Mouse (Mus musculus) bone marrow macrophage, adult 2 months (primary cell): ENCODE measurements around the gene Lrch1. TPM values are rescaled to one million over a fixed set of nuclear protein-coding genes. Genes with fewer than 3 reads are reported as not detected.

Experiments
- H3K27ac ChIP-seq: 2 replicates; pipeline ENCODE4 v1.5.1; 2012; ENCODE audit warnings: low read depth, low read length; ENCODE audit not compliant: insufficient read depth
- H3K4me1 ChIP-seq: 2 replicates; pipeline ENCODE4 v1.6.1; 2012; ENCODE audit warnings: low read length; ENCODE audit not compliant: control insufficient read depth, insufficient read depth
- H3K4me3 ChIP-seq: 2 replicates; pipeline ENCODE4 v1.5.1; 2012; ENCODE audit warnings: mild to moderate bottlenecking, low read length, moderate library complexity; ENCODE audit not compliant: insufficient read depth
- CTCF ChIP-seq: IDR thresholded peaks from 2 replicates; pipeline ENCODE4 v1.5.1; 2012; ENCODE audit warnings: low read depth, mild to moderate bottlenecking, low read length, moderate library complexity
- POLR2A ChIP-seq: IDR thresholded peaks from 2 replicates; pipeline ENCODE4 v1.6.1; 2012; ENCODE audit warnings: mild to moderate bottlenecking, low read depth, low read length, borderline replicate concordance
- polyA plus RNA-seq: library from polyadenylated mRNA; stranded (reverse); fragments of >200 nt; gene quantifications from 2 replicates; pipeline ENCODE4 v1.2.4, GENCODE M21; 2012; ENCODE audit not compliant: missing spikeins, insufficient read depth, insufficient read length

Gene Lrch1
- polyA plus RNA-seq, 1 experiment, result 21.8 TPM

DNA sequence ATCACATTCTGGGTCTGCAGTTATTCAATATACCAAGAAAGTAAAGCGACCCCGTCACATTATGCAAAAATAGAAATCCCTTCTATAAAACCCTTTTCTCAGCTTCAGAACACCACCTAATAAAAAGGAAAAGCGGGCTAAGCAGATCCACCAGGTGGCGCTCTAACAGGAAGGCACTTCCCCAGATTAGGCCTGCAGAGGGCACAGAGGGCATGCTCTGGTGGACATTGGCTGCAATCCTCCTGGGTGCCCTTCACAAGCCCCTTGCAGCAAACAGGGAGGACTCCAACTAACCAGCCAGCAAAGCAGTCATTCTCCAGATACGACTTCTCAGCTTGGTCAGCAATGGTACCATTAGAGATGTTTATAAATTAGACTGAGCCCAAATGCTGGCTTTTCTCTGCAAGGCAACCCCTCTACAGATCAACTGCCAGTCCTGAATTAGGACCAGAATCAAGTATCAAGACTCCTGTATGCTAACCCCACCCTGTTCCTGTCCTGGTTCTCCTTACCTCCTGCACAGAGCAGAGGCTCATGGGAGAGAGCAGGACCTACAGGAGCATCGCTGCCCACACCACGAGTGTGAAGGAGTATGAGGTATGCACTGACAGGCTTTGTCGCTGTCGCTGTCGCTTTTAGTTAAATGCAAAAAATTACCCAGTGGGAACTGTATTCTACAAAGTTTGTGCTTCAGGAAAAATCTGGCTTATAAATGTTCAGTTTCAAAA, 183.3 kb downstream of the Lrch1 start:
- Histone ChIP-seq H3K4me3 (no peak overlapping the region), H3K4me1 (no peaks in the 10 kb centered on the region), H3K27ac (no peak overlapping the region)
- TF ChIP-seq CTCF, result peak; percentile 93
- no peak for TF ChIP-seq POLR2A

DNA sequence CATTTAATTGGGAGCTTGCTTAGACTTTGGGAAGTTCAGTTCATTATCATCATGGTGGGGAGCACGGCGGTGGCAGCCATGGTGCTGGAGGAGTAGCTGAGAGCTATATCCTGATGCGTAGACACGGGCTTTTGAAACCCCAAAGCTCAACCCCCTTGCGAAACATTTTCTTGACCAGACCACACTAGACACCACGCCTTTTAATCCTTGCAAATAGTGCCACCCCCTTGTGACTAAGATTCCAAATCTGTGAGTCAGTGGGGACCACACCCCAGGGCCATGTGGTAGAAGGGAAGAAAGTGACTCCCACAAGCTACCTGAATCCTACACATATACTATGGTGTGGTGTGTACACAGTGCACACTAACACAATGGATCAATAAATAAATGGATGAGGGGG, 210.8 kb downstream of the Lrch1 start:
- peaks cover 22% of the 10 kb centered on the region for H3K4me1 ChIP-seq
- no peak overlapping the region for H3K4me3 ChIP-seq
- H3K27ac ChIP-seq, result no peak overlapping the region
- no peak for TF ChIP-seq POLR2A

DNA sequence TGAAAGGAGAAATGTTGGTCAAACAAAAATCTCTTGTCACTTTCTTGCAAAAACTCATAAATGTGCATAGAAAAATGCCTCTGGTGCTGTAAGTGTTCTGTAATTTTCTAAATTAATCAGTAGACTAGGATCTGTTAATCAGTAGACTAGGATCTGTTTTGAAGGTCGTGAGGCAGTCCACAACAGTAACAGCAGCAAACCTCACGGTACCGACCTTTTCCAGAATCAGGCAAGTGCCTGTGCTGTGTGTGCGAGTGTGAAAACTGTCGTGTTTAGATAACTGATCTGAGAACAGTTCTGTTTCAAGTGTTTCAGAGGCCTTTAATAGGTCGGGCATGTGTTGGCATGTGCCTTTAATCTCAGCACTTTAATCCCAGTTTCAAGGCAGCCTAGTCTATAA, 212.2 kb downstream of the Lrch1 start:
- Histone ChIP-seq H3K4me1 (peaks cover 22% of the 10 kb centered on the region), H3K27ac (no peak overlapping the region), H3K4me3 (no peak overlapping the region)
- no peak for TF ChIP-seq POLR2A
- no peak for TF ChIP-seq CTCF

DNA sequence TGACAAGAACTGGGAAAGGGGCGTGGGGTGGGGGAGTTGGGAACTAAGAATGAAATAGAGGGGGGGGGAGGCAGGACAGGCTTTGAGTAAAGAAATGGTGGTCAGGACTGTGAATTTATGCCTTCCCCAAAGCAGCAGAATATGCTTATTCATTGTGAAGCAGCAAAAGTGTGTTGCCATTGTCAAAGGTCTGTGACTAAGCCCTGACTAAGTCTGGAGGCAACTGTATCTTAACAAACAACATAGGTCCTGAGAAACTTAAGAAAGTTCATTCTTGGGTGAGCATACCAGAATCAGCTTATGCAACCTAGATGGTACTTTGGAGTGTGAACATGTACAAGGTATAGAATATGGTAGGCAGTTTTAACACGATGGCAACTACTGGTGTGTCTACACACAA, 214.3 kb downstream of the Lrch1 start:
- Histone ChIP-seq H3K4me1 (peaks cover 22% of the 10 kb centered on the region), H3K4me3 (peak overlapping the region; percentile 98), H3K27ac (no peak overlapping the region)
- TF ChIP-seq CTCF, result no peak
- TF ChIP-seq POLR2A, result no peak

DNA sequence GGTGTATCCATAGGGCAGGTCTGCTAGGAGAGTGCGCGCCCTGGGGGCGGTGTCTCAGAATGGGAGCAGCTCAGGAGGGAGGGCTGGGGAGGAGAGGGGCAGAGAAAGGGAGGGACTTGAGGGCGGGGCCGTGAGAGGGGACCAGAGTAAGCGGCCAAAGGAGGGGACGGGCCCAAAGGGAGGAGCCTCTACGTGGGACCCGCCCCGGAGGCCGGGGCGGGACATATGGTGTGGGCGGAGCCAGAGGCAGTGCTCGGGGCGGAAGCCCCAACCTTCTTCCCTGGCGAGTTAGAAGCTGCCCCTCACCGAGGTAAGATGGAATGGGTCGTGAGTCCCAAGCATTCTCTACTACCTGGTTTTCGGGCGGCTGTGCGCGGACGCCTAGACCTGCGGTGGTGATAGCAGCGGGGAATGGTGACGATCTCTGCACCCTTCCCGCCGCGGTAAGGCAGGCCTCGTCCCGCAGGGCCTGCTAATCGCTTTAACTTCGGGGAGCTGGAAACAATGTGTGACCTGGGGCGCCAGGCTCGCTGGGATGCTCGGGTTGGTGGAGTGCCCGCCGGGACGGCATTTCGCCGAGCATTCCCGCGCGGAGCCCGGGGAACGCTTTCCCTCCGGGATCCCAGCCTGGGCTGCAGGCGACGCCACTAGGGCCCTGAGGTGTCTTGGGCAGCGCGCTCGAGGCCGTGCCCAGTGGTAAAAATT, 215.4 kb downstream of the Lrch1 start, which contains the start of gene Esd:
Esd (plus strand) TSS at position 219 of the 705 bp plus-strand sequence.
- peak within 1 kb of the TSS; percentile 67 for H3K27ac ChIP-seq

DNA sequence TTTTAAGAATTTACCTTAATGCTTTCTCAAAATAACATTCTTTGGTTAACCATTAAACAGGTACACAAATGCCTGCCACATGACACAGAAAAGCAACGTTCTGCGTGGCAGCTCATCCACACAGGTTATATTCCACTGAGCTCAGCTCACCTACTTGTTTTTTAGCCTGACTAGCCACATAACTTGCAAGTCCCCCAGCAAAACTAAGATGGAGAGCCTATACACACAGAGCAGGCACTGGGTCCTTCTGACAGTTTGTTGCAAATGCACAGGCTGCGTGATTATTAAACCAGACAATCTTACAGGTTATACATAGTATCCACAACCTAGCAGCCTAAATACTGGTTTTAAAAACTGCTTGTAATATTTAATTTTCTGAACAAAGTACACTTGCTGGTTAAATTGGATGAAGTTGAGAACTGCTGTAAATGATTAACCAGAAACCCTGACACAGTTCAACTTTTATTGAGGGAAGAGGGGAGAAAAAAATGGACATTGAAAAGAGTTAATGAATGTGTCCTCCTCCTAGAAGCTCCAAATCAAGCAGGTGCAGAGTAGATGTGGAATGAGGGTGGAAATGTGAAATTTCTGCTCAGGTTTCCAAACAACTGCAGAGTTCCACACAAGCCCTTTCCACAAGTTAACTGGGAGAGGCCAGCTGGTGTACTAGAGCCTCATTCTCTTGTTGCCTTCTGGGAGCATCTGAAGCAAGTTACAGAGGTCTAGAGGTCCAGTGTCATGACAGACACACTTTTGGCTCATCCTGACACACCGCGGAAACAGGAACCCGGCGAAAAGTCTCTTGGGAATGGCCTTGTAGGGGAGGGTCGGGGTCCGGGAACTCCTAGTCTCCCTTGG, 216.2 kb downstream of the Lrch1 start:
- 0 out of 2 replicates have a peak overlapping the region, but pooled peaks have one; percentile 9 for H3K27ac ChIP-seq
- no peak for TF ChIP-seq CTCF
- H3K4me1 ChIP-seq, result peaks cover 13% of the 10 kb centered on the region
- H3K4me3 ChIP-seq, result peak overlapping the region; percentile 64

More for the DNA sequence above, 215.4 kb downstream of the Lrch1 start, which contains the start of gene Esd:
- peak within 1 kb of the TSS; percentile 98 for H3K4me3 ChIP-seq
- peaks cover 18% of the 10 kb centered on the region for H3K4me1 ChIP-seq
- TF ChIP-seq POLR2A (peak; percentile 38; the same call in 1 of the 2 replicates), CTCF (no peak)

DNA sequence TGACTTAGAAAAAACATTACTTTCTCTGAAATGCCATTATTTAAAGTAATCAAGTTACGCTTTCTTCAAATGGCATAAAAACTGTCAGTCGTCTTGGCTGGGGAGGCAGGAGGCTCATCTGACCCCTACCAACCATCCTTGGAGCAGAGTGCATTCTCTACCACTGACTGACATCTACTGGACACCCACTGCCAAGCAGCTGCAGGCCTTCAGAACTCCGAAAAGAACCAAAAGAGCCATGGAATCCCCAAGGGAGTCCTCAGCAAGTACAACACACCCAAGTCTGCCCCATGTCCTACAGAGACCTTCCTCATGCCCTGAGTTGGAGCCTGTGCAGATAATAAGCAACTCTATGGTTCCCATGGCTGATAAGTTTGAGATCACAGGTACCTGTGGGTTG, 224.1 kb downstream of the Lrch1 start:
- Histone ChIP-seq H3K4me3 (no peak overlapping the region), H3K4me1 (peaks cover 9% of the 10 kb centered on the region), H3K27ac (no peak overlapping the region)
- TF ChIP-seq CTCF (no peak), POLR2A (no peak)

DNA sequence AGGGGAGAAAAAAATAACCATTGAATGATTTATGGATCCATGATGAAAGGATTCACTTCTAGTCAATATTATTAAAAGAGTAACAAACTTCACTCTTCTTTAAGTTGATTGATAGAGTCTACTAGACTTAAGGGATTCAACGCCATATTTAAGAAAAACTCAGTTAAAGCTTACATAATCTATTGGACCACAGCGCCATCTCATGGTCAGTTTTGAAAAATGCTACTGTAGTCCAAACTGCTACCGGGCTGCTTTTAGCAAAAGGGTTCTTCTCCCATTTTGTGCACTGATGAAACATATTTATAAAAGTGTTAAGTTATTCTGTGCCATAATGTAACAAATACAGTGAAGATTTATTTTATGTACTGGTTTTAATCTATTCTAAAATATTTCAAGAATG, 238.6 kb downstream of the Lrch1 start:
- Histone ChIP-seq H3K4me3 (no peak overlapping the region), H3K4me1 (peaks cover 4% of the 10 kb centered on the region), H3K27ac (no peak overlapping the region)
- TF ChIP-seq CTCF (no peak), POLR2A (no peak)

Other genes with a start within 250 kb of the Lrch1 start
- gene Esd, start 215.6 kb downstream of the Lrch1 start, polyA plus RNA-seq, result 370 TPM in 2 replicates
- 8.3 and 9.0 TPM in 2 replicates for gene Rubcnl, start 68.2 kb upstream of the Lrch1 start, polyA plus RNA-seq
- gene Lrrc63, start 183.0 kb upstream of the Lrch1 start, polyA plus RNA-seq, result 0.36 and 0.43 TPM in 2 replicates
- gene Lcp1, start 183.2 kb upstream of the Lrch1 start, polyA plus RNA-seq, result 932 and 1,066 TPM in 2 replicates